Mouse (Mus musculus) liver, embryonic 14.5 days (tissue): ENCODE data around the gene Kxd1.

ENCODE experiments used
- CTCF ChIP-seq: IDR thresholded peaks from 2 replicates; pipeline ENCODE4 v1.5.1; 2016; ENCODE audit warnings: antibody characterized with exemption, low read depth, control low read depth
- EP300 ChIP-seq: IDR thresholded peaks from 2 replicates; pipeline ENCODE4 v1.6.1; 2016; ENCODE audit warnings: antibody characterized with exemption, low read depth

- TF ChIP-seq CTCF: no peak
- TF ChIP-seq EP300: no peak
These were observed 11.5 kb upstream of the Kxd1 start, which contains the start of gene Ell for GRCm38 (mm10) chr8:70539077-70539813.
